Mouse (Mus musculus) cerebellum, adult 2 months (tissue): ENCODE results near the gene Drd4. TPM values are rescaled to one million over a fixed set of nuclear protein-coding genes. Genes with fewer than 3 reads are reported as not detected.

Experiments
- DNase-seq, 2 experiments: peaks; one replicate each; pipeline ENCODE4 v3.0.0; 2021
- H3K27ac ChIP-seq: fragments of 200-500 bp; 2 replicates; pipeline ENCODE4 v1.5.1; 2012; ENCODE audit warnings: low read length, control low read depth, inconsistent platforms; ENCODE audit not compliant: insufficient read depth
- H3K27me3 ChIP-seq: fragments of 200-500 bp; 2 replicates; pipeline ENCODE4 v1.6.1; 2012; ENCODE audit warnings: inconsistent platforms, mild to moderate bottlenecking, low read length, moderate library complexity; ENCODE audit not compliant: control insufficient read depth, insufficient read depth
- H3K4me1 ChIP-seq: fragments of 200-500 bp; 2 replicates; pipeline ENCODE4 v1.6.1; 2011; ENCODE audit warnings: low read length; ENCODE audit not compliant: control insufficient read depth, insufficient read depth
- H3K4me3 ChIP-seq: fragments of 200-500 bp; replicated peaks from 2 replicates; pipeline ENCODE3; 2011; ENCODE audit warnings: mild to moderate bottlenecking, low read depth, low read length, control low read depth; ENCODE audit not compliant: insufficient read depth
- CTCF ChIP-seq: fragments of 200-500 bp; IDR thresholded peaks from 2 replicates; pipeline ENCODE4 v1.5.1; 2011; ENCODE audit warnings: low read depth, mild to moderate bottlenecking, control low read depth, low read length, moderate library complexity, borderline replicate concordance; ENCODE audit not compliant: insufficient read depth
- POLR2A ChIP-seq: fragments of 200-500 bp; IDR thresholded peaks from 2 replicates; pipeline ENCODE4 v1.6.1; 2011; ENCODE audit warnings: low read length, control low read depth, borderline replicate concordance; ENCODE audit not compliant: insufficient read depth
- WGBS: fragments of 180-500 bp; shearing (Covaris S2); methylation state at CpG from one replicate; pipeline ENCODE4 v1.1.7; 2018; 5-methylcytosine and 5-hydroxymethylcytosine counted together
- polyA plus RNA-seq: library from polyadenylated mRNA; depleted of rRNA; stranded (reverse); fragments of >200 nt; gene quantifications from 2 replicates; pipeline ENCODE4 v1.2.3, GENCODE M21; 2012

Drd4 gene
- polyA plus RNA-seq, 1 experiment: 0.49 TPM

DNA sequence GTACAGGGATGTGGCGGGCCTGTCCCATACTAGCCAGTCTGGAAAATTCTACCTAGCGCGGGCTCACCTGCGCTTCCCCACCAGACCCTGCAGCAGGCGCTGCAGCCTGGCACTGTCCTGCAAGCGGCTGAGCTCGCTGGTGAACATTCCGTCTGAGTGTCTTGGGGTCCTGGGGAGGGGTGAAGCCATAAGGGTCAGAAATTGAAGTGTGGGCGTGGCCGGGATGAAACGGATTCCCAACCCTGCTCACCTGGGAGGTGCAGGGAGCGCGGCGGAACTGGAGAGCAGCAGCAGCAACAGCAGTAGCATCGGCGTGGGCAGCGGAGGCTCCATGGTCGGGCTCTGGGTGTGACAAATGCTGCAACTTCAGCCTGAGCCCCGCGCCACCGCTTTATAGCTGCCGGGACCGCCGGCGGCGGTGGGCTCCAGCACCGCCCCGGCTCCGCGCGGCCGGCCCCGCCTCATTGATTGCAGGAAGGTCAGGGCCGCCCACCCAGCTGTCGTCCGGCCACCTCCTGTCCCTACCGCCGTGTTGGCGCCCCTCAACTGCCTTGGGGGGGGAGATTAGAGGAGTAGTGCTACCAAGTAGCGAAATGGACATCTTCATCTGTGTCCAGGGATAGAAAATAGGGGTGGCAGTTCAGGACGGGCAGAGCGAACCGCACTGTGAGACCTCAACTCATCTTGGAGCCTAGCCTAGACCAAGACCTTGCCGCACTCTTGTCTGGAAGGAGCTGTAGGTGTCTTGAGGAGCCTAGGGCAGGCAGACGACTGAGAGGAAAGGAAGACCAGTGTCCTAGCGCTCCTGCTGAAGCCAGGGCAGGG lies 12.8 kb upstream of the Drd4 start, which contains the start of gene Sct:
Gene Sct (minus strand): TSS at position 368 of the 825 bp plus-strand sequence.
- Histone ChIP-seq H3K4me3 (peak within 1 kb of the TSS; percentile 57), H3K27me3 (no peaks in the 10 kb centered on the region), H3K27ac (no peak within 1 kb of the TSS), H3K4me1 (peaks cover 14% of the 10 kb centered on the region; the same call in 1 of the 2 replicates)
- peak; percentile 68 to 70 for DNase-seq
- 6% methylated on average over 44 of the region's 46 CpGs for WGBS
- no peak for TF ChIP-seq POLR2A
- peak; percentile 70 for TF ChIP-seq CTCF

DNA sequence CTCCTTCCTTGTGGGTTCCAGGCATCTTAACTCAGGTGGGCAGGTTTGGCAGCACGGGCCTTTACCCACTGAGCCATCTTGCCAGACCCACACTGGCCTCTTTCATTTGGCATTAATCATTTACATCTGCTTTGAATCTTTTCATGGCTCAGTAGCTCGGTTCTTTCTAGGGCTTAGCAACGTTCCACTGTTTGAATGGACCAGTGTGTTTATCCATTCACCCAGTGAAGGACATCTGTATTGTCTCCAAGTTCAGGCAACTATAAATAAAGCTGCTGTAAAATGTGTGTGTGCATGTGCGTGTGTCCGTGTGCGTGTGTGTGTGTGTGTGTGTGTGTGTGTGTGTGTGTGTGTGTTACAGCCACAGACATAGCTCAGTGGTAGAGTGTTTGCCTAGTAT lies 10.4 kb upstream of the Drd4 start:
- no peak overlapping the region for H3K4me3 ChIP-seq
- no peak for DNase-seq
- TF ChIP-seq POLR2A: no peak
- TF ChIP-seq CTCF: no peak
- WGBS: 71% methylated on average over 6 of the region's 6 CpGs
- no peak overlapping the region for H3K27ac ChIP-seq
- no peaks in the 10 kb centered on the region for H3K27me3 ChIP-seq
- peaks cover 10% of the 10 kb centered on the region; the same call in 1 of the 2 replicates for H3K4me1 ChIP-seq

DNA sequence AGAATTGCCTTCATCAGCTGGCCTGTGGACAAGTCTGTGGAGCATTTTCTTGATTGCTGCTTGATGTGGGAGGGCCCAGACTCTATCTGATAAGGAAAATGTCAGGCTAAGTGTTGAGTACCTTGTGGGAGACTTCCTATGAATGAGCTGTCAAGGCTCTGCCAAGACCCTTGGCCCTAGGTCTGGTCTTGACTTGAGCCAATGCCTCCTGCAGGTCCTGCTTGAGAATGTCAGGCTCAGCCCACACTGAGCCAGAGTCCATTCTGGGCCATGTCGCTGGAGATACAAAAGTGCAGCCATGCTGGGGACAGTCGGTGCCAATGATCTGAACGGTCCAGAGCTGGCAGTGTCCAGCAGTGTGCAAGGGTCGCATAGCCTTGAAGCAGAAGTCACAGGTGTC lies 9.1 kb upstream of the Drd4 start:
- Histone ChIP-seq H3K4me1 (0 out of 2 replicates have a peak, but pooled peaks cover 3% of the 10 kb centered on the region), H3K27me3 (no peaks in the 10 kb centered on the region), H3K4me3 (no peak overlapping the region), H3K27ac (no peak overlapping the region)
- no peak for TF ChIP-seq POLR2A
- no peak for TF ChIP-seq CTCF
- WGBS: 18% methylated on average over 4 of the region's 4 CpGs
- no peak for DNase-seq

DNA sequence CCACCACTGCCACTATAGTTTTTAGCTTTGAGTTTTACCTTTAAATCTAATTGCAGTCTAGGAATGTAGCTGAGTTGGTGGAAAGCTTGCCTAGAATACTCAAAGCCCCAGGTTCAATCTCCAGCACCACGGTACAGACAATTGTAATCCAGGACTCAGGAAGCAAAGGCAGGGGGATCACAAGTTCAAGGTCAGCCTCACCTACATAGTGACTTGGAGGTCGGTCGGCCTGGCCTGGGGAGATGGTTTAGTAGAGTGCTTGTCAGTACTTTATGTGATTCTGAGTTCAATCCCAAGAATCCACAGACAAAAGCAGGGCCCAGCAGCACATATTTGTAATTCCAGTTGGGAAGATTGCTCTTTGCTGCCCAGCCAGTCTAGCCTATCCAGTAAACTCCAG lies 3.8 kb upstream of the Drd4 start:
- no peaks in the 10 kb centered on the region for H3K27me3 ChIP-seq
- TF ChIP-seq CTCF (no peak), POLR2A (no peak)
- no peak overlapping the region for H3K4me3 ChIP-seq
- H3K4me1 ChIP-seq: no peaks in the 10 kb centered on the region
- WGBS: 91% methylated on average over 3 of the region's 3 CpGs
- H3K27ac ChIP-seq: no peak overlapping the region
- DNase-seq: no peak

DNA sequence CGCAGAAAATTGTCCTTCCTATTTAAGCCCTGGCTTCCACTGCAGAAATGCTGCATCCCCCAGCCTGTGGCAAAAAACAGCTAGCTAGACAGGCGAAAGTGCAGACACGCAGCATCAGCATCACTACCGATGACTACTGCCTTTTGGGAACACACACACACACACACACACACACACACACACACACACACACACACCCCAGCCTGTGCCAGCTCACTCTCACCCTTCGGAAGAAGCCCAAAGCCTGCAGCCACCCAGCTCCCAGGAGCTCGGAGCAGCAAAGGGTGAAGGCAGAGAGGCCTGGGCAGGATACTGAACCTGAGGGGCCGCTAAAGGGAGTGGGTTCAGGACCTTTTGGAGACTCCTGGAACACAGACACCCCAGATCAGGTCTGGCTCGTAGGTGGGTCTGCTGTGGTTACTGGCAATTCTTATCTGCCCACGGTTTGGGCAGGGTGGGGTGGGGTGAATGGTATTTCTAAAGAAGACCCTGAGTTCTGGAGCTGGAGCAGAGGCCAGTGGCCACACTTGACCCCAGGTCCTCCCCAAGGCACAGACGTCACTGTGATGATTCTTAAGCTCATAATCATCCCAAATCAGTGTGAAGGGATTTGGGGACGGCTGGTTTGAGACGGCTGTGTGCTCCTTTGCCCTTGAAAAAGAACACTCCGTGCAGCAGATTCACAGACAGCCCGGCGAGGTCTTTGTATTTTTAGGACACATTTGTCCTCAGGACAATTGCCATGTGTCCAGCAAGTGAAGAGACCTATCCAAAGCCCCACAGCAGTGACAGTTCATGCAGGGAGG lies 980 bp downstream of the Drd4 start:
- no peak for DNase-seq
- Histone ChIP-seq H3K27me3 (no peaks in the 10 kb centered on the region; the same call in 1 of the 2 replicates), H3K4me3 (no peak overlapping the region), H3K27ac (no peak overlapping the region), H3K4me1 (no peaks in the 10 kb centered on the region)
- 83% methylated on average over 15 of the region's 15 CpGs for WGBS
- TF ChIP-seq CTCF (no peak), POLR2A (no peak)

DNA sequence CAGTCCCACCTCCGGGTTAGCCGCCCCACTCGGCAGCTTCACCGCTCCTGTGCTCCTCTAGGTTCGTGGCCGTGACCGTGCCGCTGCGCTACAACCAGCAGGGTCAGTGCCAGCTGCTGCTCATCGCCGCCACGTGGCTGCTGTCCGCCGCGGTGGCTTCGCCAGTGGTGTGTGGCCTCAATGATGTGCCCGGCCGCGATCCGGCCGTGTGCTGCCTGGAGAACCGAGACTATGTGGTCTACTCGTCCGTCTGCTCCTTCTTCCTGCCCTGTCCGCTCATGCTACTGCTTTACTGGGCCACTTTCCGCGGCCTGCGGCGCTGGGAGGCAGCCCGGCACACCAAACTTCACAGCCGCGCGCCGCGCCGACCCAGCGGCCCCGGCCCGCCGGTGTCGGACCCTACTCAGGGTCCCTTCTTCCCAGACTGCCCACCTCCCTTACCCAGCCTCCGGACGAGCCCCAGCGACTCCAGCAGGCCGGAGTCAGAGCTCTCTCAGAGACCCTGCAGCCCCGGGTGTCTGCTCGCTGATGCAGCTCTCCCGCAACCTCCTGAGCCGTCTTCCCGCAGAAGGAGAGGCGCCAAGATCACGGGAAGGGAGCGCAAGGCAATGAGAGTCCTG lies 2.2 kb downstream of the Drd4 start:
- WGBS: 1% methylated on average over 53 of the region's 53 CpGs
- DNase-seq: peak in 1 of 2 experiments; percentile 53
- Histone ChIP-seq H3K27me3 (no peaks in the 10 kb centered on the region; the same call in 1 of the 2 replicates), H3K4me1 (no peaks in the 10 kb centered on the region), H3K27ac (no peak overlapping the region), H3K4me3 (peak overlapping the region; percentile 35)
- TF ChIP-seq CTCF (no peak; the same call in 1 of the 2 replicates), POLR2A (no peak)

DNA sequence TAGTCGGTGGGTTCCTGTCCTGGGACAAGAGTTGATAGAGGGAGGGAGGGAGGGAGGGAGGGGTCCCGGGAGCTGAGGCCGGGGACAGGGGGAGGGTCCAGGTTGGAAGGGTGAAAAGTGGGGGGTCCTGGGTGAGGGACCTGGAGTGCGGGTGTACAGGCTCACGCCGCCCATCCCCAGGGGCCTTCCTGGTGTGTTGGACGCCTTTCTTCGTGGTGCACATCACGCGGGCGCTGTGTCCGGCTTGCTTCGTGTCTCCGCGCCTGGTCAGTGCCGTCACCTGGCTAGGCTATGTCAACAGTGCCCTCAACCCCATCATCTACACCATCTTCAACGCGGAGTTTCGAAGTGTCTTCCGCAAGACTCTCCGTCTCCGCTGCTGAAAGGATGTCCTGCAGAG lies 2.7 kb downstream of the Drd4 start:
- Histone ChIP-seq H3K27ac (no peak overlapping the region), H3K27me3 (no peaks in the 10 kb centered on the region; the same call in 1 of the 2 replicates), H3K4me1 (no peaks in the 10 kb centered on the region), H3K4me3 (no peak overlapping the region)
- TF ChIP-seq CTCF (no peak), POLR2A (no peak)
- 16% methylated on average over 22 of the region's 22 CpGs for WGBS
- DNase-seq: no peak

DNA sequence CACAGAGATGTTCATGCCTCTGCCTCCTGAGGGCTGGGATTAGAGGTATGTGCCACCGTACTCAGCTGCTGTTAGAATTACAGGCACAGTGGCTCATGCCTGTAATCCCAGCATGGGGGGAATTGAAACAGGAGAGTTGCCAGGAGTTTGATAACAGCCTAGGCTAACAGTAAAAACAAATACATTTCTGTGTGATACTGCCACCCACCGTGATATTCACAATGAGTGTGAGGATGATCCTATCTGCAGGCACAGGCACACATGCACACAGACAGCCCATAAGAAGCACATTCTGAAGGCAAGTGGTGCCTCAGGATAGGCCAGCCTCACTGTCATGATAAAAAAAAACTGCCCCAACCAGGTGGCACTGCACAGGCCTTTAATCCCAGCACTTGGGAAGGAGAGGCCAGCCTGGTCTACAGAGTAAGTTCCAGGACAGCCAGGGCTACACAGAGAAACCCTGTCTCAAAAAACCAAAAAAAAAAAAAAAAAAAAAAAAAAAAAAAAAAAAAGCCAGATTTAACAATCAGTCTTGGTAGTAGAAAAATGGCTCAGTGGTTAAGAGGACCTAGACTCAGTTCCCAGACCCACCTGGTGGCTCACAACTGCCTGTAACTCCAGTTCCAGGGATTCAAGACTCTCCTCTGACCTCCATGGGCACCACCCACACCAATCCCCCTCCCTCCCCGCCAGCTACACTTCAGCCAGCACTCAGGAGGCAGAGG lies 6.3 kb downstream of the Drd4 start:
- DNase-seq: no peak

More for the DNA sequence above, 6.3 kb downstream of the Drd4 start:
- WGBS: 61% methylated on average over 3 of the region's 3 CpGs
- no peak overlapping the region for H3K4me3 ChIP-seq
- TF ChIP-seq POLR2A (no peak), CTCF (no peak)
- H3K4me1 ChIP-seq: peaks cover 6% of the 10 kb centered on the region
- H3K27ac ChIP-seq: no peak overlapping the region
- H3K27me3 ChIP-seq: no peaks in the 10 kb centered on the region; the same call in 1 of the 2 replicates
